Mouse (Mus musculus) forebrain, embryonic 14.5 days (tissue): ENCODE measurements around the gene Insl6. TPM values are rescaled to one million over a fixed set of nuclear protein-coding genes. Genes with fewer than 3 reads are reported as not detected.
A peak's percentile ranks its signal among the peaks of the same experiment; 100 is the strongest.

ENCODE experiments used
- ATAC-seq: fragments of 200-750 bp; cut with Nextera tagmentation; 2 replicates; pipeline ENCODE4 v1.8.0; 2017; ENCODE audit warnings: mild to moderate bottlenecking, moderate library complexity
- DNase-seq: peaks from one replicate; pipeline ENCODE4 v3.0.0-alpha.2; 2015; ENCODE audit warnings: low spot score
- H3K27ac ChIP-seq: fragments of 300-500 bp; sonication (generic); 2 replicates; pipeline ENCODE4 v1.5.1; 2014; ENCODE audit warnings: low read depth, mild to moderate bottlenecking, control low read depth, low read length, moderate library complexity
- H3K27me3 ChIP-seq: fragments of 300-500 bp; sonication (generic); replicated peaks from 2 replicates; pipeline ENCODE4 v1.6.1; 2014; ENCODE audit warnings: low read length, control low read depth, mixed read lengths; ENCODE audit not compliant: control insufficient read depth, insufficient read depth
- H3K36me3 ChIP-seq: fragments of 300-500 bp; sonication (generic); 2 replicates; pipeline ENCODE4 v1.6.1; 2014; ENCODE audit warnings: low read length, control low read depth; ENCODE audit not compliant: control insufficient read depth, insufficient read depth
- H3K4me1 ChIP-seq: fragments of 300-500 bp; sonication (generic); 2 replicates; pipeline ENCODE4 v1.6.1; 2014; ENCODE audit warnings: antibody characterized with exemption, low read length, control low read depth; ENCODE audit not compliant: control insufficient read depth, insufficient read depth
- H3K4me2 ChIP-seq: fragments of 300-500 bp; sonication (generic); 2 replicates; pipeline ENCODE4 v1.6.1; 2014; ENCODE audit warnings: mild to moderate bottlenecking, control low read depth, low read length
- H3K4me3 ChIP-seq: fragments of 300-500 bp; sonication (generic); 2 replicates; pipeline ENCODE4 v1.5.1; 2014; ENCODE audit warnings: low read depth, low read length, control low read depth
- H3K9ac ChIP-seq: fragments of 300-500 bp; sonication (generic); 2 replicates; pipeline ENCODE4 v1.6.1; 2014; ENCODE audit warnings: mild to moderate bottlenecking, low read length, control low read depth, moderate library complexity
- H3K9me3 ChIP-seq: fragments of 300-500 bp; sonication (generic); replicated peaks from 2 replicates; pipeline ENCODE4 v1.6.1; 2016; ENCODE audit warnings: low read length, control low read depth, mixed read lengths; ENCODE audit not compliant: control insufficient read depth
- WGBS: fragments of 180-500 bp; shearing (Covaris S2); extraction: QIAGEN DNeasy Blood & Tissue Kit; methylation state at CpG from one replicate; pipeline ENCODE4 v1.1.7; 2014; 5-methylcytosine and 5-hydroxymethylcytosine counted together
- polyA plus RNA-seq: library from polyadenylated mRNA; unstranded; fragments of >200 nt; fragmentation: Nextera tagmentation; extraction: Ambion mirVana; gene quantifications from 2 replicates; pipeline ENCODE4 v1.2.1, GENCODE M21; 2014

Gene Insl6
- 2.3 and 3.2 TPM in 2 replicates for polyA plus RNA-seq

DNA sequence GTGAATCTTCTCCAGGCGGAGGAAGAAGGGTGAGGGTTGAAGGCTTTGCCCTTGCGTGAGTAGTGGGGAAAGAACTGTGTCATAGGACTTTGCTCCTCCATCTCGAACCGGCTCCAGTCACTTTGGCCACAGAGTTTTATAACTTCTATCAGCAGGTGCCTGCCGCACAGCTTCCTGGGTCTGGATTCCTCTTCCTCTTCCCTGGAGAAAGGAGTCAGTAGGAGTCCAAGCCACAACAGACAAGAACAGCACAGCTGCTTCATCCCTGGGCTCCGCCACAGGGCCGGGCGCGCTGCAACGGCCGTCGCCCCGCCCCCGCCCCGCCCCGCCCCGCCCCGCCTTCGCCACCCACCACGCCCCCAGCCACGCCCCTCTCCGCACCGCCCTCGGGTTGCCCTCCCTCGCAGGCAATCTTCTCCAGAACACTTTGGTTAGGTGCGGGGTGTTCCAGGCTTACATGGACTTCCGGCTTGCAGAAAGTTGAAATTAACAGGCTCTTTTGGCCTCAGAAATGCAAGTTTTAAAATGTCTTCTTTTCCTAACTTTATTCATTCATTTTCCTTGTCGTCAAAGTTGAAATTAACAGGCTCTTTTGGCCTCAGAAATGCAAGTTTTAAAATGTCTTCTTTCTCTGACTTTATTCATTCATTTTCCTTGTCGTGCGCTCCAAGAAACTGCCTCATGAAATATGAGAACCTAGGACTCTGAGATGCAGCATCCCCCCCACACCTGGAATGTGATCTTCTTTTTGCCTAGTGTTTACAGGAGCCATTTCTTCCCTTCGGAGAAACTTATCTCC, at the start of gene Insl6:
Insl6 (minus strand) TSS at position 304 of the 799 bp plus-strand sequence.
- DNase-seq, result peak; percentile 53
- Histone ChIP-seq H3K27me3 (no peaks in the 10 kb centered on the region), H3K4me1 (no peaks in the 10 kb centered on the region), H3K27ac (no peak within 1 kb of the TSS), H3K9me3 (no peaks in the 10 kb centered on the region), H3K9ac (no peak within 1 kb of the TSS; the same call in 1 of the 2 replicates), H3K4me2 (peak within 1 kb of the TSS; percentile 52), H3K4me3 (peak within 1 kb of the TSS; percentile 22), H3K36me3 (no peaks in the 10 kb centered on the region)
- ATAC-seq, result peak; percentile 92
- WGBS, result 5% methylated on average over 31 of the region's 31 CpGs

DNA sequence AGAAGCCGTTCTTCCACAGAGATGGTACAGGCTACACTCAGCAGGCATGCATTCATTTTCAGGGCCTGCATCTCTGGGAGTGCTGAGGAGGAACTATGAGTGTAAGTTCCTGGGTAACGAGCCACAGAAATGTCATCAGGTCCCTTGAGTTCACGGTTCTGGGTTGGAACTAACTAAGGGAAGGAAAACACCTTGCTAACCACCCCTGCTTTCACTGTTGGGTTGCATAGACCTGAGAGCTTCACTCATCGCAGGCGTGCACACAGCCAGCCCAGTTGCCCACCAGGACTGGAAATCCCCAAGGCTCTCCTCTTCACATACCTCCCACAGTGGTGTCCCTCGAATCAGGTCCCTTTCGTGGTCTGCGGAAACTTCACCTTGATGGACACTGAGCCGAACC, 49.8 kb upstream of the Insl6 start:
- no peak for ATAC-seq

DNA sequence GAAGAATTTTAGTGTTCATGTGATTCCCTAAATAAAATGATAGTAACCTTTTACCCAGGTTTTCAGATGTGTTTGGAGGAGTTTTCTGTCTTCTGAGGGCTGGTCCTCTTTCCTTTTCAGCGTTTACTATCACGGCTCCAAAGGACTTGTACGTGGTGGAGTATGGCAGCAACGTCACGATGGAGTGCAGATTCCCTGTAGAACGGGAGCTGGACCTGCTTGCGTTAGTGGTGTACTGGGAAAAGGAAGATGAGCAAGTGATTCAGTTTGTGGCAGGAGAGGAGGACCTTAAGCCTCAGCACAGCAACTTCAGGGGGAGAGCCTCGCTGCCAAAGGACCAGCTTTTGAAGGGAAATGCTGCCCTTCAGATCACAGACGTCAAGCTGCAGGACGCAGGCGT, 48.3 kb upstream of the Insl6 start:
- peak overlapping the region; percentile 46; the same call in 1 of the 2 replicates for H3K9ac ChIP-seq
- WGBS, result 48% methylated on average over 11 of the region's 11 CpGs
- no peaks in the 10 kb centered on the region for H3K9me3 ChIP-seq
- H3K4me3 ChIP-seq, result no peak overlapping the region
- DNase-seq, result no peak
- no peaks in the 10 kb centered on the region for H3K36me3 ChIP-seq
- no peaks in the 10 kb centered on the region for H3K27me3 ChIP-seq
- no peak for ATAC-seq
- no peak overlapping the region for H3K27ac ChIP-seq
- H3K4me1 ChIP-seq, result no peaks in the 10 kb centered on the region
- peak overlapping the region; percentile 36 for H3K4me2 ChIP-seq

More for the DNA sequence above, 49.8 kb upstream of the Insl6 start:
- H3K27ac ChIP-seq, result no peak overlapping the region
- no peak for DNase-seq
- H3K4me3 ChIP-seq, result no peak overlapping the region
- no peak overlapping the region for H3K4me2 ChIP-seq
- H3K9ac ChIP-seq, result no peak overlapping the region
- no peaks in the 10 kb centered on the region for H3K27me3 ChIP-seq
- 91% methylated on average over 9 of the region's 9 CpGs for WGBS
- no peaks in the 10 kb centered on the region for H3K9me3 ChIP-seq
- H3K4me1 ChIP-seq, result no peaks in the 10 kb centered on the region
- no peaks in the 10 kb centered on the region for H3K36me3 ChIP-seq

DNA sequence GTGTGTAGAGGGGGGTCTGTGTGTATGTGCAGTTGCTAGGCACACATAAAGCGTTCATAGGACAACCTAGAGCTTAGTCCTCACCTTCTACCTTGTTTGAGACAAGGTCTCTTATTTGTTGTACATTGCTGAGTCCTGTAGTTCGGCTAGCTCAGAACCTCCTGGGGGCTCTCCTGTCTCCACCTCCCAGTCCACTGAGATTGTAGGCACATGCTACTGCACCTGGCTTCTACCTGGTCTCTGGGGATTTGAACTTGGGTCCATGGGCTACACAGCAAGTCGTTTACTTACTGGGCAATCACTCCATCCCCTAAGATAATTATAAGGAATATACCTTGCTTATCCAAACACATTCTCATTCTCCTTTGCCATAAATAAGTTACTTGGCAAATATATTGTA, 47.5 kb upstream of the Insl6 start:
- H3K4me1 ChIP-seq, result no peaks in the 10 kb centered on the region
- ATAC-seq, result no peak
- H3K27me3 ChIP-seq, result no peaks in the 10 kb centered on the region
- no peak for DNase-seq
- H3K36me3 ChIP-seq, result no peaks in the 10 kb centered on the region
- no peak overlapping the region for H3K27ac ChIP-seq
- H3K4me2 ChIP-seq, result no peak overlapping the region
- no peaks in the 10 kb centered on the region for H3K9me3 ChIP-seq
- H3K4me3 ChIP-seq, result no peak overlapping the region
- 91% methylated on average over 3 of the region's 3 CpGs for WGBS
- H3K9ac ChIP-seq, result no peak overlapping the region

DNA sequence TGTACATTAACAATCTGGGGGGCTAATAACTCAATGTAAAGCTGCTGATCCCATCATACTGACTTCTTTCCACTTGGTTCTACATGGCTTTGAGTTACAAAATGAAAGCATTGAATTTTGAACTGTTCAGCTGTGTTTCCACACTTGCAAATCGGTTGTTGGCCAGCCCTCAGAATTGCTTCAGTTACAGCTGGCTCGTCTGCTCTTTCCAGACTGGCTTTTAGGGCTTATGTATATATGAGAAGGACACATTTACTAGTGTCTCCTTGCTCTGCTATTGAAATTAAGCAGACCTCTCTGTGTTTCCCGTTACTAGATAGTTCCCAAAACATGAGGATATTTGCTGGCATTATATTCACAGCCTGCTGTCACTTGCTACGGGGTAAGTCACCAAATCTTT, 47.0 kb upstream of the Insl6 start:
- Histone ChIP-seq H3K9ac (no peak overlapping the region), H3K4me2 (no peak overlapping the region), H3K36me3 (no peaks in the 10 kb centered on the region), H3K27me3 (no peaks in the 10 kb centered on the region), H3K4me1 (no peaks in the 10 kb centered on the region; the same call in 1 of the 2 replicates), H3K9me3 (no peaks in the 10 kb centered on the region), H3K27ac (no peak overlapping the region), H3K4me3 (no peak overlapping the region)
- ATAC-seq (no peak), DNase-seq (peak; percentile 56)
- 66% methylated on average over 4 of the region's 4 CpGs for WGBS

DNA sequence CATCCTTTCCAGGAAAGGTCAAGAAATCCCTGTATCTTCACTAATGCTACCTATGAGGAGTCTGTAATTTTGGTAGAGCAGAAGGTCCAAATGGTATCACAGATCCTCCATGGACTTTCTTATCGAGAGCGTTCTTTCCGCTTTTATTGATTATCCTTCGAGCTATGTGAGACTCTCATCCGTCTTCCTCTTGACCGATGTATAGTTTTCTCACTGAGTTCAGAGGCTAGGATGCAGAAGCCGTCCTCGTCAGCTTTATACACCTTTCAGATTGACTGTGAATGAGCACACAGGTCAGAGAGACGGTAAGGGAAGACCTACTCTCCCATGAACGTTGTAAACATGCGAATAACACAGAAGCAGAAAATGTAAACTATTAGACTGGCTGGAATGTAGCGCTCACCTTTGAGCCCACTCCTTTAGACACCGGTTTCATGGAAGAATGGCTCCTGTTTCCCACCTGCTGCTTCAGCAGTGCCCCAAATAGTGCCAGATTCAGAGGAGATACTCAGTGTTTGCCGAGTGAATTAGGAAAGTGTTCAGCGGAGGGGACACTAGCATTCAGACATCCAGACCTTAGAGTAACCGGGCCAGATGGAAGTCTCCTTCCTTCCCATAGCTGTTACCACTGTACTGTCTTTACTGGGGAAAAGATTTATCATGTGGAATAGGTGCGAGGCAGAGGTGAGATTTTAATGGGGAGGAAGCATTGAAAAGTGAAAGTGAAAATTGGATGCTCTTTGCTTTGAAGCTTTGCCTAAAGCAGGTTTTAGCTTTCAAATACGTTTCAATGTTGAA, 46.3 kb upstream of the Insl6 start:
- Histone ChIP-seq H3K4me3 (no peak overlapping the region), H3K4me2 (no peak overlapping the region), H3K27ac (no peak overlapping the region), H3K27me3 (no peaks in the 10 kb centered on the region), H3K9me3 (no peaks in the 10 kb centered on the region), H3K4me1 (no peaks in the 10 kb centered on the region; the same call in 1 of the 2 replicates), H3K9ac (no peak overlapping the region), H3K36me3 (no peaks in the 10 kb centered on the region)
- no peak for ATAC-seq
- WGBS, result 80% methylated on average over 18 of the region's 18 CpGs
- no peak for DNase-seq

DNA sequence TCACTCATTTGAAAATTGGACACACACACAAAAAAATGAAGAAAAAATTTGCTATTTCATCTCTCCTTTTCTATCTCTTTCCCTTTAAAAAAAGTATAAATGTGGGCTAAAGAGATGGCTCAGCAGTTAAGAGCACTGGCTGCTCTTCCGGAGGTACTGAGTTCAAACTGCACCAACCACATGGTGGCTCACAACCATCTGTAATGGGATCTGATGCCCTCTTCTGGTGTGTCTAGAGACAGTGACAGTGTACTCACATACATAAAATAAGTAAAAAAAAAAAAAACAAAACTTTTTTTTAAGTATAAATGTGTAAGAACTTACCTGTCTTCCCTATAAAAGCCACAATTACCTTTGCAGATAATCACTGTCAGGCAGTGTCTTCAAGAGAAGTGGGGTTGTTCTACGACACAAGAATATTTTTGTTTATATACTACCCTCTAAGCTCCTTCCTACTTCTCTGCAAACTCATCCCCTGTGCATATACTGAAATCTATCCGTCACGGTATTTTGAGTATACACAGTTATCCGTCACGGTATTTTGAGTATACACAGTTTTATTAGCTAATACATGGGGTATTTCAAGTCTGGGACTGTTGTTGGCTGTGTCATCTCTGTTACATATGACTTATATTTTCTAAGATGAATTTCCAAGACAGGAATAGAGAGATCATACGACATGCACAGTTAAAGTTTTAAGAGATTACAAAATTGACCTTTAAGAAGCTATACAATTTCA, 45.6 kb upstream of the Insl6 start:
- Histone ChIP-seq H3K36me3 (no peaks in the 10 kb centered on the region), H3K9me3 (no peaks in the 10 kb centered on the region), H3K27ac (no peak overlapping the region), H3K4me3 (no peak overlapping the region), H3K9ac (no peak overlapping the region), H3K4me2 (no peak overlapping the region), H3K4me1 (no peaks in the 10 kb centered on the region; the same call in 1 of the 2 replicates), H3K27me3 (no peaks in the 10 kb centered on the region)
- ATAC-seq (no peak), DNase-seq (no peak)
- 94% methylated on average over 7 of the region's 7 CpGs for WGBS

DNA sequence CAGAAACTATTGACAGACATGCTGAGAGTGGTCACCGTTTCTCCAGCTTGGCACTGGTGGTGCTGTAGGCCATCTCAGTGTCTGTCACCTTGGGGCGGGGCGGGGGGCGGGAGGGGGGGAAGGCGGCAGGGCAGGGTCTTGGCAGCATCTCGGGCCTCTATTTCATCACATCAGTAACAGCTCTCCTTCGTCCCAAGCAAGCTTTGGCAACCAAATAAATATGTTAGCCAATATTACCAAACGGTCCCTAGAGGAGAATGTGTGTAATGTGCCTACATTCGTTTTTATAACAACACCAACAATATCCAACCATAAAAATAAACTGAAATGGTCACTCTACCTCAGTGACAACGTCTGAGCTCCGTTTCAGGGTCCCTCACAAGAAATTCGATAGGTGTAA, 45.0 kb upstream of the Insl6 start:
- Histone ChIP-seq H3K4me1 (no peaks in the 10 kb centered on the region; the same call in 1 of the 2 replicates), H3K9me3 (no peaks in the 10 kb centered on the region), H3K4me3 (no peak overlapping the region), H3K27me3 (no peaks in the 10 kb centered on the region), H3K36me3 (no peaks in the 10 kb centered on the region), H3K27ac (no peak overlapping the region), H3K4me2 (no peak overlapping the region), H3K9ac (no peak overlapping the region)
- no peak for ATAC-seq
- no peak for DNase-seq
- 76% methylated on average over 12 of the region's 12 CpGs for WGBS
